Mouse (Mus musculus) Patski (cell line): ENCODE measurements at regions not wholly inside any gene's neighbourhood (a gene's known extent, or its start where the extent isn't known, plus 50 kb on each side); places are given as distances from the start of the nearest gene placed in this dataset.

Experiments used
- ATAC-seq: fragments of 100-300 bp; one replicate; pipeline ENCODE4 v1.8.0; 2021
- CTCF ChIA-PET: fragments of 350-600 bp; sonication (Branson Sonifier 250); formaldehyde crosslinking; loops from one replicate; lab custom pipeline; 2022; ENCODE audit warnings: inconsistent platforms; lab: Charles Lee
- POLR2A ChIA-PET: fragments of 350-600 bp; sonication (Branson Sonifier 250); formaldehyde crosslinking; loops from one replicate; lab custom pipeline; 2022; ENCODE audit warnings: antibody characterized with exemption, inconsistent platforms; lab: Charles Lee
- DNase-seq: peaks from one replicate; pipeline ENCODE4 v3.0.0-alpha.2; 2011; ENCODE audit warnings: low read depth, low spot score
- H3K27me3 ChIP-seq: fragments of 371-371 bp; one replicate; pipeline ENCODE4 v1.5.1; 2021
- CTCF ChIP-seq: fragments of 100-300 bp; IDR thresholded peaks from one replicate; pipeline ENCODE4 v1.5.1; 2021
- in situ Hi-C: fragments of 300-500 bp; cut with MboI; formaldehyde crosslinking; loops from 3 replicates; pipeline ENCODE4 v1.11.1; 2018; ENCODE audit warnings: low pct_unique_long_range_greater_than_20kb, mixed read lengths

- DNase-seq (peak; percentile 98), ATAC-seq (peak; percentile 90)
- CTCF ChIA-PET: interaction anchor here (0.8 to 1.8 kb wide), 8 partner anchors 8 to 259 kb away, joined by 3 to 13 read pairs (median 4); no protein-coding TSS in a partner anchor
- POLR2A ChIA-PET: interaction anchor here (1.1 kb wide), 1 partner anchor 88 kb away, joined by 3 read pairs; no protein-coding TSS in a partner anchor
- in situ Hi-C loops: loop anchor here (5.0 to 10.0 kb wide), 3 partner anchors 91 to 117 kb away; no protein-coding TSS in a partner anchor
- H3K27me3 ChIP-seq: no peaks in the 10 kb centered on the region
- TF ChIP-seq CTCF: no peak
These were observed 52.8 kb upstream of the Tmem178 start for GRCm38 (mm10) chr17:80891656-80892055.

GRCm38 (mm10) chr17:80889095-80889494 is 55.3 kb upstream of the Tmem178 start:
- no peak for TF ChIP-seq CTCF
- CTCF ChIA-PET: interaction anchor here (2.0 kb wide), 2 partner anchors 13 to 54 kb away, joined by 4 to 5 read pairs; no protein-coding TSS in a partner anchor
- in situ Hi-C loops: no loop called here
- no peaks in the 10 kb centered on the region for H3K27me3 ChIP-seq
- POLR2A ChIA-PET: interaction anchor here (0.8 kb wide), 1 partner anchor 150 kb away, joined by 3 read pairs; no protein-coding TSS in a partner anchor
- no peak for DNase-seq
- ATAC-seq: no peak

- in situ Hi-C loops: no loop called here
- no peaks in the 10 kb centered on the region for H3K27me3 ChIP-seq
- DNase-seq: no peak
- ATAC-seq: no peak
- POLR2A ChIA-PET: no interaction called here
- CTCF ChIA-PET: interaction anchor here (1.2 to 2.0 kb wide), 3 partner anchors 10 to 52 kb away, joined by 3 to 5 read pairs (median 4); no protein-coding TSS in a partner anchor
- no peak for TF ChIP-seq CTCF
These were observed 56.7 kb upstream of the Tmem178 start for GRCm38 (mm10) chr17:80887749-80888119.

- in situ Hi-C loops: no loop called here
- no peaks in the 10 kb centered on the region for H3K27me3 ChIP-seq
- TF ChIP-seq CTCF: no peak
- ATAC-seq (no peak), DNase-seq (no peak)
- ChIA-PET CTCF (interaction anchor here (1.2 to 2.0 kb wide), 3 partner anchors 9 to 52 kb away, joined by 3 to 5 read pairs (median 4); no protein-coding TSS in a partner anchor), POLR2A (no interaction called here)
These were observed 57.2 kb upstream of the Tmem178 start for GRCm38 (mm10) chr17:80887021-80887748.

GRCm38 (mm10) chr17:80886211-80886701 is 58.2 kb upstream of the Tmem178 start:
- TF ChIP-seq CTCF: no peak
- ATAC-seq: peak; percentile 36
- no peaks in the 10 kb centered on the region for H3K27me3 ChIP-seq
- POLR2A ChIA-PET: no interaction called here
- in situ Hi-C loops: no loop called here
- CTCF ChIA-PET: no interaction called here
- peak; percentile 47 for DNase-seq

- ChIA-PET POLR2A (no interaction called here), CTCF (interaction anchor here (1.2 kb wide), 1 partner anchor 97 kb away, joined by 3 read pairs; no protein-coding TSS in a partner anchor)
- TF ChIP-seq CTCF: no peak
- DNase-seq: no peak
- in situ Hi-C loops: no loop called here
- no peak for ATAC-seq
- H3K27me3 ChIP-seq: no peaks in the 10 kb centered on the region
These were observed 58.7 kb upstream of the Tmem178 start for GRCm38 (mm10) chr17:80885706-80886105.

GRCm38 (mm10) chr17:80884886-80885285 is 59.5 kb upstream of the Tmem178 start:
- CTCF ChIA-PET: interaction anchor here (1.2 kb wide), 1 partner anchor 97 kb away, joined by 3 read pairs; no protein-coding TSS in a partner anchor
- no peaks in the 10 kb centered on the region for H3K27me3 ChIP-seq
- POLR2A ChIA-PET: no interaction called here
- ATAC-seq (no peak), DNase-seq (no peak)
- TF ChIP-seq CTCF: no peak
- in situ Hi-C loops: no loop called here

- no peak for TF ChIP-seq CTCF
- in situ Hi-C loops: no loop called here
- CTCF ChIA-PET: interaction anchor here (1.8 kb wide), 1 partner anchor 10 kb away, joined by 3 read pairs; no protein-coding TSS in a partner anchor
- DNase-seq: no peak
- H3K27me3 ChIP-seq: no peaks in the 10 kb centered on the region
- POLR2A ChIA-PET: interaction anchor here (0.9 kb wide), 1 partner anchor 51 kb away, joined by 3 read pairs; no protein-coding TSS in a partner anchor
- ATAC-seq: peak; percentile 44
These were observed 62.0 kb upstream of the Tmem178 start for GRCm38 (mm10) chr17:80882476-80882875.

- in situ Hi-C loops: no loop called here
- DNase-seq: no peak
- ChIA-PET CTCF (no interaction called here), POLR2A (interaction anchor here (0.7 kb wide), 1 partner anchor 47 kb away, joined by 3 read pairs; no protein-coding TSS in a partner anchor)
- no peak for ATAC-seq
- no peaks in the 10 kb centered on the region for H3K27me3 ChIP-seq
- no peak for TF ChIP-seq CTCF
These were observed 64.1 kb upstream of the Tmem178 start for GRCm38 (mm10) chr17:80880325-80880724.

- CTCF ChIA-PET: interaction anchor here (0.7 to 2.0 kb wide), 13 partner anchors 13 to 141 kb away, joined by 3 to 10 read pairs (median 4); no protein-coding TSS in a partner anchor
- H3K27me3 ChIP-seq: no peaks in the 10 kb centered on the region
- in situ Hi-C loops: no loop called here
- DNase-seq (no peak), ATAC-seq (no peak)
- TF ChIP-seq CTCF: peak; percentile 76
- POLR2A ChIA-PET: no interaction called here
These were observed 68.9 kb upstream of the Tmem178 start for GRCm38 (mm10) chr17:80875352-80876044.
